Mouse (Mus musculus) small intestine, adult 2 months (tissue): ENCODE measurements around the gene Sgms1.

Source experiments
- CTCF ChIP-seq: fragments of 200-500 bp; IDR thresholded peaks from 2 replicates; pipeline ENCODE4 v1.5.1; 2012; ENCODE audit warnings: low read depth, mild to moderate bottlenecking, control low read depth, inconsistent platforms, low read length, moderate library complexity, mixed read lengths; ENCODE audit not compliant: insufficient replicate concordance, insufficient read length; ENCODE audit errors: extremely low read depth
- POLR2A ChIP-seq: fragments of 200-500 bp; IDR thresholded peaks from 2 replicates; pipeline ENCODE4 v1.6.1; 2012; ENCODE audit warnings: low read depth, mild to moderate bottlenecking, control low read depth, inconsistent platforms, low read length, moderate library complexity

DNA sequence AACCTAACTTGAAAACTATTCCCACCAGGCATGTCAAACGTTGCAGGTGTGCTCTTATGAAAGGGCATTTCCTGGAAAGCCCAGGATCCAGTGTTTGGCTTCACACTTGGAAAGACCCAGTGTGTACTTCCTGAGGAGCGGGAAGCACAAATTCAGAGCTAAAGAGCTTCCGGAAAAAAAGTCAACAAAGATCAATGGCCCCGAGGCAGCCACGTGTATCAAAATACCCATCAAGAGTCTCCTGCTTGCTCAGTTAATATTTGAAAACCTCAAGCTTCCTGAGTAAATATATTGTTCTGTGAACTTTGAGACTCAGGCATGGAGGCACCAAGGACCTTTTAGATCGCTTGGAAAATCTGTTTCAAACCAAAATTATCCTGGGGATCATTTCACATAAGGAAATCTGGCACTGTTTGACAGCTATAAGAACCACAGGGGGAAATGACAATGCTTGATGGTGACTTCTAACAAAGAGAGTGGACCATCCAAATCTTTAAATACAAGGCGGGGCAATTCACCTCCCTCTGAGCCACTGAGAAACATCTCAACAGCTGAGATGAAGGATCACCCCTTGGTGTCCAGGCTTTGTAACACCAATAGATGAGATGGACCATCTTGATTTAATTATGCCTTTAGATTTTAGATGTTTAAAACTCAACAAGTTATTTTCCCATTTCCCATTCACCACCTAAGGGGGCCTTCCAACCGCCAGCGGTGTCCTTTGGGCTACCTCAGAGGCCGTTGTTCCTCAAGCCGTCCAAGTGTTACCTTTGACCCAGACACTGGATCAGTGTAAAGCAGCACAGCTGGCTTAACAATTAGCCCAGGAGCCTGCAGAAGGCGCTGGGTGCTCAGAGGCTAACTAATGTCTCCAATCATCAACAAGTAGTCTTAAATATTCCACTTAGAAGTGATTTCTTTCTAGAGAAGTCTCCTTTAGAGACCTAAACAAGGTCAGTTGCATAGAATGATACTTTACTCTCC is 187.1 kb downstream of the Sgms1 start:
- TF ChIP-seq CTCF (peak; percentile 10; the same call in 1 of the 2 replicates), POLR2A (no peak)
